Mouse (Mus musculus): ENCODE results near the gene Vti1a. TPM values are rescaled to one million over a fixed set of nuclear protein-coding genes. Genes with fewer than 3 reads are reported as not detected.

Gene Vti1a
- total and polyA plus RNA-seq, 2 experiments from 2014 or later = 28.2 to 37.6 TPM

DNA sequence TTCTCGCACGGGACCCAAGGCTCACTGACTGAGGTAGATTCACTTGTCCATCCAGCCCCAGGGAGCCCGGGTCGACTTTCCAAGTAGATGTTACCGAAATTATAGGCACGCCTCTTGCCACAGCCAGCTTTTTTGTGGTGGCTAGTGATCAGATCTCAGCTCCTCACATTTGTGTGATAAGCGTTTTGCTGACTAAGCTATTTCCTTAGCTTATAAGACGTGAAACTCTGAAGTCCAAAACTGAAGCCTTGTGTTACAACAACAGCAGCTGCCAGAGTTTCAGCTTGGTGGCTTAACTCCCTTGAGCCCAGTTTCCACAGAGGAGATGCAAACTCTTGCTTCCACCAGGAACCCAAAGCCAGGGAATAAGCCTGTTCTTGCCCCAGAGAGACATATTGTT is 6.5 kb downstream of the Vti1a start:
- DNase-seq (ENCODE audit: low spot score) (no peak), ATAC-seq (no peak)
- Histone ChIP-seq H3K27me3 (ENCODE audit: insufficient read depth, low read length) (no peaks in the 10 kb centered on the region), H3K4me2 (ENCODE audit: low read depth, low read length) (no peak overlapping the region), H3K27ac (no peak overlapping the region), H3K9ac (replicated peaks; ENCODE audit: low read length) (no peak overlapping the region), H3K4me3 (ENCODE audit: low read length) (no peak overlapping the region), H3K9me3 (ENCODE audit: low read length) (no peaks in the 10 kb centered on the region), H3K36me3 (ENCODE audit: insufficient read depth, low read length) (peaks cover 5% of the 10 kb centered on the region; the same call in 1 of the 2 replicates), H3K4me1 (ENCODE audit: insufficient read depth, low read length) (no peaks in the 10 kb centered on the region)
- WGBS = 95% methylated on average over 8 of the region's 8 CpGs
- TF ChIP-seq CTCF (IDR thresholded peaks at IDR 0.05; ENCODE audit: low read depth) = no peak

GRCm38 (mm10) chr19:55327510-55327909 is 11.4 kb downstream of the Vti1a start:
- no peak overlapping the region for H3K4me2 ChIP-seq (ENCODE audit: low read depth, low read length)
- peaks cover 25% of the 10 kb centered on the region for H3K36me3 ChIP-seq (ENCODE audit: insufficient read depth, low read length)
- ATAC-seq (no peak), DNase-seq (ENCODE audit: low spot score) (no peak)
- no peak overlapping the region for H3K9ac ChIP-seq (replicated peaks; ENCODE audit: low read length)
- WGBS = 77% methylated on average over 4 of the region's 4 CpGs
- H3K9me3 ChIP-seq (ENCODE audit: low read length) = no peaks in the 10 kb centered on the region
- no peaks in the 10 kb centered on the region for H3K4me1 ChIP-seq (ENCODE audit: insufficient read depth, low read length)
- H3K27ac ChIP-seq = no peak overlapping the region
- no peaks in the 10 kb centered on the region for H3K27me3 ChIP-seq (ENCODE audit: insufficient read depth, low read length)
- H3K4me3 ChIP-seq (ENCODE audit: low read length) = no peak overlapping the region
- TF ChIP-seq CTCF (IDR thresholded peaks at IDR 0.05; ENCODE audit: low read depth) = no peak

DNA sequence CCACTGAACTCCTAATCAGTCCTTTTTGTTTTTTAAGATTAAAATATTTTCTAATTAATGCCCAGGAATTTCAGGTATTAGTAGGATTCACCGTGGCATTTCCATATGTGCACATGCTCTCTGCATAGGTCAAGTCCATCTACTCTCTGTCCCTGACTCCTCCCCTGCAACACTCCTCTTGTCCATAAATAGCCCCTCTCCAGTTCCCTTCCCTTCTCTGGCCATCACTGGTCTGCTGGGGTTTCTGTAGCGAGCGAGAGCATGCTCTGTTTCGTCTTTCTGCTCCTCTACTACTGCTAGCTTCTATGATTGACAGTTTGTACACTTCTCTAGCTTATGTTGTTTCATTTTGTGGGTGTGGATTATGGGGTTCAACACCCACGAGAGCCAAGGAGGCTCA is 15.7 kb downstream of the Vti1a start:
- TF ChIP-seq CTCF (IDR thresholded peaks at IDR 0.05; ENCODE audit: low read depth) = no peak
- H3K9me3 ChIP-seq (ENCODE audit: low read length) = no peaks in the 10 kb centered on the region
- WGBS = 90% methylated on average over 5 of the region's 5 CpGs
- peaks cover 20% of the 10 kb centered on the region for H3K36me3 ChIP-seq (ENCODE audit: insufficient read depth, low read length)
- no peaks in the 10 kb centered on the region for H3K27me3 ChIP-seq (ENCODE audit: insufficient read depth, low read length)
- DNase-seq (ENCODE audit: low spot score) (no peak), ATAC-seq (no peak)
- no peak overlapping the region for H3K9ac ChIP-seq (replicated peaks; ENCODE audit: low read length)
- no peak overlapping the region for H3K4me3 ChIP-seq (ENCODE audit: low read length)
- no peak overlapping the region for H3K27ac ChIP-seq
- no peaks in the 10 kb centered on the region for H3K4me1 ChIP-seq (ENCODE audit: insufficient read depth, low read length)
- H3K4me2 ChIP-seq (ENCODE audit: low read depth, low read length) = no peak overlapping the region

DNA sequence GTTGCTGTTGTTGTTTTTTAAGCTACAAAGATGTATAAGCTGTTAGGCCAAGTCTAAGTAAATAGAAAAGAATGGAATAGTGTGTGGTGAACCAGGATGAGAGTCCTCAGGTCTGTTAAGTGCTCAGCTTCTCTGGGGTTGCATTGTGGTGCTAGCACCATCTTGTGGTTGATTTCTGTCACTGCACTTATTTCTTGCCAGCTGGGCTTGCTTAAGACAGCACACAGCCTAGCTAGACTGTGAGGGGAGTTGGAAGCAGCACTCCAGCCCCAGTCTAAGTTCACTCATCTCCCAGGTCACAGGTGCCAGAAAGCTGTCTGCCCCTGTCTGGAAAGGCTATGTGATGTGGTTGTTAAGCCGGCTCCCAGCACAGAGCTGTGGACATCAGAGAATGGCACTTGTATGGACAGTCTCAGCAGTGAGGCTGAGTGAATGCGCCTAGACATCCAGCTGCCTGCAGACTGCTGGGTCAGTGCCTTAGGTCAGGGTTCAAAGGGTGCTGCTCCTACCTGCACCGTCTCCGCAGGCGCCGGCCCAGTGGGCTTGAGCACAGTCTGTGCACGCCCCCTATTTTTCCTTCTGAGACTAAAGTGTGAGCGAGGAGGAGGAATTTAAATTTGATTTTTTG is 16.7 kb downstream of the Vti1a start:
- 90% methylated on average over 8 of the region's 8 CpGs for WGBS
- ATAC-seq = peak; percentile 84

DNA sequence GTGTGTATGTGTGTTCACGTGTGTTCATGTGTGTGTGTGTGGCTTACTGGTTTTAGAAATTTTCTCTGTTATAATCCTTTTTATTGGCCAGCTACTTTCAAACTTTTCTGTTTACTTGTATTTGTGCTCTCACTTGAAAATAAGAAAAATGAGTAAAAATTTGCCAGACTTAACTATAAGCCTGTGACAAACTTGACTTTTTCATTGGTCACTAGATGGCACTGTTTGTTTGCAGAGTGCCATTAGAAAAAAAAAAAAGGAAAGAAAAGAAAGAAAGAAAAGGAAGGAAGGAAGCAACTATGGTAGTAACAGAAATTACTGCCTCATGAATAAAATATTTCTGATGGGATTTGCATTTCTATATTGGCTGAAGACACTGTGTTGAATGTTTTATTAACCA is 19.8 kb downstream of the Vti1a start:
- H3K27ac ChIP-seq = no peak overlapping the region
- 89% methylated on average over 1 of the region's 1 CpGs for WGBS
- H3K4me2 ChIP-seq (ENCODE audit: low read depth, low read length) = no peak overlapping the region
- no peak overlapping the region for H3K4me3 ChIP-seq (ENCODE audit: low read length)
- DNase-seq (ENCODE audit: low spot score) = peak; percentile 76
- TF ChIP-seq CTCF (IDR thresholded peaks at IDR 0.05; ENCODE audit: low read depth) = peak; percentile 71
- H3K9ac ChIP-seq (replicated peaks; ENCODE audit: low read length) = no peak overlapping the region
- H3K27me3 ChIP-seq (ENCODE audit: insufficient read depth, low read length) = no peaks in the 10 kb centered on the region
- H3K9me3 ChIP-seq (ENCODE audit: low read length) = no peaks in the 10 kb centered on the region
- no peak for ATAC-seq
- H3K36me3 ChIP-seq (ENCODE audit: insufficient read depth, low read length) = peaks cover under 1% of the 10 kb centered on the region; the same call in 1 of the 2 replicates
- no peaks in the 10 kb centered on the region for H3K4me1 ChIP-seq (ENCODE audit: insufficient read depth, low read length)

More for the DNA sequence above, 16.7 kb downstream of the Vti1a start:
- Histone ChIP-seq H3K36me3 (ENCODE audit: insufficient read depth, low read length) (peaks cover 19% of the 10 kb centered on the region), H3K9me3 (ENCODE audit: low read length) (no peaks in the 10 kb centered on the region), H3K4me3 (ENCODE audit: low read length) (no peak overlapping the region), H3K4me2 (ENCODE audit: low read depth, low read length) (no peak overlapping the region), H3K9ac (replicated peaks; ENCODE audit: low read length) (no peak overlapping the region), H3K27me3 (ENCODE audit: insufficient read depth, low read length) (no peaks in the 10 kb centered on the region), H3K4me1 (ENCODE audit: insufficient read depth, low read length) (no peaks in the 10 kb centered on the region), H3K27ac (no peak overlapping the region)
- peak; percentile 96 for TF ChIP-seq CTCF (IDR thresholded peaks at IDR 0.05; ENCODE audit: low read depth)
- peak; percentile 83 for DNase-seq (ENCODE audit: low spot score)

GRCm38 (mm10) chr19:55336441-55336840 is 20.3 kb downstream of the Vti1a start:
- H3K9ac ChIP-seq (replicated peaks; ENCODE audit: low read length) = no peak overlapping the region
- no peak overlapping the region for H3K27ac ChIP-seq
- 89% methylated on average over 12 of the region's 12 CpGs for WGBS
- no peak for DNase-seq (ENCODE audit: low spot score)
- H3K36me3 ChIP-seq (ENCODE audit: insufficient read depth, low read length) = no peaks in the 10 kb centered on the region
- no peaks in the 10 kb centered on the region for H3K4me1 ChIP-seq (ENCODE audit: insufficient read depth, low read length)
- H3K4me3 ChIP-seq (ENCODE audit: low read length) = no peak overlapping the region
- H3K27me3 ChIP-seq (ENCODE audit: insufficient read depth, low read length) = no peaks in the 10 kb centered on the region
- no peak overlapping the region for H3K4me2 ChIP-seq (ENCODE audit: low read depth, low read length)
- no peak for ATAC-seq
- no peak for TF ChIP-seq CTCF (IDR thresholded peaks at IDR 0.05; ENCODE audit: low read depth)
- no peaks in the 10 kb centered on the region for H3K9me3 ChIP-seq (ENCODE audit: low read length)

- TF ChIP-seq CTCF (IDR thresholded peaks at IDR 0.05; ENCODE audit: low read depth) = no peak
- Histone ChIP-seq H3K9ac (replicated peaks; ENCODE audit: low read length) (no peak overlapping the region), H3K27ac (no peak overlapping the region), H3K9me3 (ENCODE audit: low read length) (no peaks in the 10 kb centered on the region), H3K36me3 (ENCODE audit: insufficient read depth, low read length) (no peaks in the 10 kb centered on the region), H3K4me1 (ENCODE audit: insufficient read depth, low read length) (no peaks in the 10 kb centered on the region), H3K4me3 (ENCODE audit: low read length) (no peak overlapping the region), H3K4me2 (ENCODE audit: low read depth, low read length) (no peak overlapping the region), H3K27me3 (ENCODE audit: insufficient read depth, low read length) (no peaks in the 10 kb centered on the region)
- WGBS = 66% methylated on average over 9 of the region's 9 CpGs
- DNase-seq (ENCODE audit: low spot score) (no peak), ATAC-seq (no peak)
Measured at GRCm38 (mm10) chr19:55337066-55337465, 21.0 kb downstream of the Vti1a start.

All from hindbrain, postnatal 0 days (tissue).